9 mouse cellular contexts compared by ENCODE assay signal in the genomic region with DNA sequence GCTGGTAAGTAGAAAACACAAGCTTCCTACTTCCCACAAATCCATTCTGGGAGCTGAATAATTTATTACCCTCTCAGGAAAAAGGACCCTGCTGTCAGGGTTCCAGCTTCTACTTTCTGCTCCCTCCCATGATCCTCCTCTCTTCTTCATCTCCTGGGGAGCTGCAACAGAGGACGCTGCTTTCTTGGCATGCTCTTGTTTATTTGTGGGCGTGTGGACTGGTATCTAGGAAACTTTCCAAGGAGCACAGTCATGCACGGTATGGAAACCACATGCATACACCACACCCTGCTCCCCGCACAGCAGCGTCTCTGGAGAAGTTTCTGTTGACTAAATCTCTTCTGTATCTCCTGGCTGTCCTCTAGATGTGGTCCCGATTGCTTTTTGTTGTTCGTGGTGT.
DNase-seq lines count a peak whose midpoint lies in the region; ATAC-seq and TF ChIP-seq lines count a peak whose summit lies in the region.
"Had no signal": no experiment of that assay in that cellular context is flagged by ENCODE, and none has a peak within 500 bp of the region (broad histone marks: within the 10 kb centered on the region; RNA-seq: fewer than 3 reads in every experiment).

No protein-coding gene starts in this region.

- H3K9me3 ChIP-seq in limb, embryonic 15.5 days, result no peaks in the 10 kb centered on the region

- H3K4me2 ChIP-seq in limb, embryonic 15.5 days, result no peak overlapping the region

- H3K4me3 ChIP-seq in gastrocnemius, adult 2 months, result peak overlapping the region; percentile 47
- 0 out of 2 replicates have a peak overlapping the region, but pooled peaks have one; percentile 11 for H3K4me3 ChIP-seq in thymus, adult 2 months (ENCODE audit: control insufficient read depth, insufficient read depth, low read length)
- H3K4me3 ChIP-seq in limb, embryonic 15.5 days, result no peak overlapping the region

- TF ChIP-seq POLR2A in thymus, adult 2 months (IDR thresholded peaks at IDR 0.05; ENCODE audit: control insufficient read depth, extremely low read depth, insufficient read depth, low read length, poor library complexity), result no peak

- no peaks in the 10 kb centered on the region for H3K36me3 ChIP-seq in thymus, adult 2 months (ENCODE audit: control insufficient read depth, insufficient read depth, low read length)
- H3K36me3 ChIP-seq in limb, embryonic 15.5 days, result no peaks in the 10 kb centered on the region

- DNase-seq in gastrocnemius, adult 2 months, result no peak
- DNase-seq in gastrocnemius, adult 18-20 months (ENCODE audit: low spot score), result no peak
- DNase-seq in thymus, adult 2 months, result no peak
- no peak for DNase-seq in thymus, adult 18-20 months
- DNase-seq in skeletal muscle tissue, adult 2 months (ENCODE audit: low read depth, low spot score), result peak; percentile 19
- no peak for DNase-seq in embryo, embryonic 11 days
- DNase-seq: kidney, adult 18-20 months had no signal

- no peaks in the 10 kb centered on the region for H3K27me3 ChIP-seq in thymus, adult 2 months (ENCODE audit: control insufficient read depth, insufficient read depth, low read length)
- H3K27me3 ChIP-seq in limb, embryonic 15.5 days, result no peaks in the 10 kb centered on the region

- no peak for TF ChIP-seq CTCF in gastrocnemius, adult 2 months (IDR thresholded peaks at IDR 0.05)
- TF ChIP-seq CTCF in thymus, adult 2 months (IDR thresholded peaks at IDR 0.05; ENCODE audit: borderline replicate concordance, control insufficient read depth, extremely low read depth, insufficient read depth, low read length, poor library complexity), result no peak

- H3K4me1 ChIP-seq in thymus, adult 2 months (replicated peaks; ENCODE audit: control insufficient read depth, insufficient read depth, low read length), result peaks cover 9% of the 10 kb centered on the region
- 0 out of 2 replicates have a peak, but pooled peaks cover 3% of the 10 kb centered on the region for H3K4me1 ChIP-seq in limb, embryonic 15.5 days

- intact Hi-C loops in gastrocnemius, adult 2 months (cut with DNase I), result no loop called here

- peak; percentile 80 for ATAC-seq in limb, embryonic 15.5 days (ENCODE audit: insufficient number of reproducible peaks, low FRiP score, low TSS enrichment, low read depth)
- no peak for ATAC-seq in CD4-positive, CD25-positive, alpha-beta regulatory T cell, adult 4 months

- WGBS in thymus, adult 2 months, result 4% methylated on average over 7 of the region's 7 CpGs
- WGBS in limb, embryonic 15.5 days, result 36% methylated on average over 7 of the region's 7 CpGs

- H3K9ac ChIP-seq in limb, embryonic 15.5 days, result no peak overlapping the region

- H3K27ac ChIP-seq in gastrocnemius, adult 2 months, result peak overlapping the region; percentile 16
- H3K27ac ChIP-seq in thymus, adult 2 months (ENCODE audit: control insufficient read depth, insufficient read depth, low read length), result 0 out of 2 replicates have a peak overlapping the region, but pooled peaks have one; percentile 34
- peak overlapping the region; percentile 47 for H3K27ac ChIP-seq in limb, embryonic 15.5 days
